Mouse (Mus musculus): ENCODE measurements around the gene Stpg4.

Stpg4 gene

DNA sequence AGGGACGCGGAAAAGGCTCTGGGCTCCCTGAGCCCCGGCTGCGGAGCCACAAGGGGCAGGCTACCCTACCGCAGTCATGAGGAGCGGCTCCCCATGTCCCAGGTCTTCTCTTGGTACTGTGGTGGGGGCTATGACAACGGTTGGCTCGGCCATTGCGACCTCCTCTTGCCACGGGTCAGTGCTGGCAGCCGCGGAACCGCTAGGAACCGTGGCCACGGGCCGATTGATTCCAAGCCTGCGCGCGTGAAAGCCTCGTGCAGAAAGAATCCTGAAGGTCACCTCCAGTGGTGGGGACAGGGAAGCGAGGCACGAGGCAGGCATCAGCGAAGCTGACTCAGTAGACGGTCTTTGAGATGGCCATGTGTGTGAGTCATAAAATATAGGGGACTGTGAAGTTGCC is at the start of gene Stpg4:
Gene Stpg4 (minus strand): TSS at position 231 of the 400 bp plus-strand sequence.
- no peak for DNase-seq

DNA sequence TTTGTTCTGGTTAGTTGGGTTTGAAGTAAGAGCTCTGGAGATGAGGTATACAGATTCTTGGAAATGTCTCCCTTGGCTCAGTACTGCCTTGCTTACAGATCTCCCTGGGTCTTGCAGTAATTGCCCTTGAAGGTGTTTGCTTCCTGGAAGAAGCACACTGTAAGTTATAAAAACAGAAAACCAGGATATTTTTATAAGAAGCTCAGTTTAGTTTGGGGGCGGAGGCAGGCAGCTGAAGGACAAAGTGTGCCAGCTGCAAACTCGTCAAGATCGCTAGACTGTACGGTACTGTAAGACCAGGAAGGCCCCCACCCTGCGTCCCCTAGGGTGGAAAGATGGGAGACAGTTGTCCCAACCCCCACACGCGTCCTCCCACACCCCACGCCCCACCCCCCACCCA is 47.8 kb upstream of the Stpg4 start:
- DNase-seq, result no peak

DNA sequence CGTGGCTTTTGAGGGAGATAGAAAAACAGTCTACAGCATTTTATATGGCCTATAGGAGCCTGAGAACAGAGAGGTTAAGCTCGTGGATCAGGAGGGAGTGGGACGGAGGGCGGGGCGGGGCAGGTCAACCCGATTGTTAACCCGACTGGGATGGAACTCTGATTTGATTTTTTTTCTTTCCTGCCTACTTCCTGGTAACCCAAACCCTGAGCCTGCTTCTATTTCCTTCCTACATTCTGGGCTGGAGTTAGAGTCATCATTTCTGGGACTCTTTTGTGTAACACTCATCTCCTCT is 46.9 kb upstream of the Stpg4 start:
- DNase-seq, result no peak

- DNase-seq, result no peak
These were observed 46.4 kb upstream of the Stpg4 start for GRCm38 (mm10) chr17:87473736-87474500.

DNA sequence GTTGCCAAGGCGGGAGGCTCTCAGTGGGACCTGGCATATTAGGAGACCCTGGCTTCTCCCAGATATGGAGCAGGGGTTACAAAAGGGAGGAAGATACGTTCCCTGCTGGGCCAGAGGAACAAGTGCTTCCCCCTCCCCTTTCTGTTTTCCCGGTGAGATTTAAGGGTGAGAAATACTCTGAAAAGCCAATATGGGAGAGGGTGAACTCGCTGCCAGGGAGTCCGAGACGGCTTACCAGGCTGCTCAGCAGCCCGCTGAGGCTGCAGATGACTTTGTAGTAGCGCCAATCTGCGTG is 45.8 kb upstream of the Stpg4 start:
- DNase-seq, result no peak

GRCm38 (mm10) chr17:87472879-87473278 is 45.3 kb upstream of the Stpg4 start:
- no peak for DNase-seq

GRCm38 (mm10) chr17:87471661-87472060 is 44.1 kb upstream of the Stpg4 start:
- no peak for DNase-seq

DNA sequence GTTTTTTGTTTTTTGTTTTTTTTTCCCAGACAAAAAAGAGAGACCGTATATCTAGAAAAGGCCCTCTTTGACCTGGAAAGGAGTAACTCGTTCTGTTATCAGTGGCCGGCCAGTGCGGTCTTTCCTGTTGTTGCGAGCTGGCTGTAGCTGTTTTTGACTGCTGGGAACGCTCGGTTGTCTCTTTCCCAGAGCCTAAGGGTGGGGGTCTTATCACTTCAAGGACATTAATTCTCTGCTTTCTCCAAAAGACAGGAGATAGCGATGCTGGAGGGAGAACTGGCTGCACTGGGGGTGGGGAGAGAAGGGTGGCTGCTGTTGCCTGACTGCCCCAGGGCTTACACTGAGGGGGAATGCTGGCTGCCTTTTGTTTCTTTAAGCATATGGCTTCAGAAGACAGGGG is 43.3 kb upstream of the Stpg4 start:
- no peak for DNase-seq

GRCm38 (mm10) chr17:87470282-87470681 is 42.7 kb upstream of the Stpg4 start:
- no peak for DNase-seq

DNA sequence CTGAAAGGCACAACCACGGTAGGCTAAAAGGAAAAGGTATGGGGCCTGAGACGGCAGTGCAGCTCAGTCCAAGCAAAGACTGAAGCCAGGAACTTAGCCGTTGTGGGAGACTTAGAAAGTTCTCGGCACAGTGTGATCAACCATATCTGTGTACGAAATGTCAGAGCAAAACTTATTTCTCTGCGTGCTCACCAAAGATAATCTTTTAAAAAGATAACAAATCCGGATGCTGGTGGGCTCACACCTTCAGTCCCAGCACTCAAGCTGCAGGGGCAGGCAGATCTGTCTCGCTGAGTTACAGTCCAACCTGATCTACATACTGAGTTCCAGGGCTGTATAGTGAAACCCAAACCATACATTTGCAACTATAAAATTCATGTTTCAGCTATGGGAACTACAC is 41.9 kb upstream of the Stpg4 start:
- no peak for DNase-seq

GRCm38 (mm10) chr17:87468616-87469015 is 41.1 kb upstream of the Stpg4 start:
- DNase-seq, result no peak

- no peak for DNase-seq
These were observed 34.0 kb upstream of the Stpg4 start for GRCm38 (mm10) chr17:87461499-87461896.

GRCm38 (mm10) chr17:87460669-87461498 is 33.3 kb upstream of the Stpg4 start:
- no peak for DNase-seq

DNA sequence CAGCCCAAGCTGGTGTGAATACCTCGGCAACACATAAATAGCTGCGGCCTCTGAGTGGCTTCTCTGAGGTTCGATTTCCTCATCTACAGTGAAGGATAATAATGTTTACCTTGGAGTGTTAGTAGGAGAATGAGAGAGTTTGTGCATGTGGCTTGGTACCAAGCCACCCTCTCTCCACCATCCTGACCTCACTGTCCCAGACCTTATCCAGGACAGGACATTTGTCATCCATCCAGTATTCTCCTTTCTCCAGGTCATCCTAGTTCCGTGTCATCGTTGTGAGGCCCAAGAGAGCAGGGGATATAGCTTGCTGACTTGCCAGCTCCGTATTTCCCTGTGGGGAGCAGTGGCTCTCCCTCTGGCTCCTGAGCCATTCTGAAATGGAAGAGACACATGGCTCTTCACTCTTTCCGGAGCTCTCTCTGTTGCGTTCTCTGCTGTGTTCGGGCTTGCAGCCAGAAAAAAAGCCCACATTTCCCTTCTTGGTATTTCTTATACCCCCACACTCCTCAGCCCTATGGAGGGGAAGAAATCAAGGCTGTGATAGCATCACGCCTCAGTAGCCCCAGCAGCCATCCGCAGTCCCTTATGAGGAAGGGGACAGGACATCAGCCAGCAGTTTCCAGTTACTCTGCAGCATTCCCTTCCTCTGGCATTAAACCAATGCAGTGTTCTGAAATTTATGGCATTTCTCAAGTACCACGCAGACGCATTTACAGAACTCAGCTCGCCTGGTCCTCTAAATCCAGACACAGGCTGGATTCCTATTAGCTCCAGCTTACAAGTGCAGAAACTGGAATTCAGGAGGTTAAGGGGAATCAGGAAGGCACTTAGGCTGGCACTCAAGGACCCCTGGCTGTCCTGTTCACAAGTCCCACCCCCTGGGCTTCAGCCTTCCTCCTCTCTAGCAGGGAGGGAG is 32.5 kb upstream of the Stpg4 start:
- DNase-seq, result no peak

GRCm38 (mm10) chr17:87458911-87459749 is 31.6 kb upstream of the Stpg4 start:
- DNase-seq, result no peak

- no peak for DNase-seq
These were observed 30.4 kb upstream of the Stpg4 start for GRCm38 (mm10) chr17:87457961-87458360.

DNA sequence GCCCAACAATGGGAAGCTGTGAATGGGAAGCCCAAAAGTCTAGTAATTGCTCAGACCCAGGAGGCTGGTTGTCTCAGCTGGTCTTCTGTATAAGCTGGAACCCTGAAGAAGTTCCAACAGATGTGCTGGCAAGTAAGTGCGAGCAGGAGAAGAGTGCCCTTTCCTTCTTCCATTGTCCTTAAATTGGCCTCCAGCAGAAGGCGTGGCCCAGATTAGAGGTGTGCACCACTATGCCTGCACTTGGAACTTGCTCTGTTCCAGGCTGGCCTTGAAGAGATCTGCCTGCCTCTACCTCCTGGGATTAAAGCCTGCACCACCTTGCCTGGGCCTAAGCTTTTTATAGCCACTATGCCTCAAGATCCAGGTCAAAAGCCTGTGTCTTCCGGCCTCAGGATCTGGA is 26.6 kb upstream of the Stpg4 start:
- no peak for DNase-seq

DNA sequence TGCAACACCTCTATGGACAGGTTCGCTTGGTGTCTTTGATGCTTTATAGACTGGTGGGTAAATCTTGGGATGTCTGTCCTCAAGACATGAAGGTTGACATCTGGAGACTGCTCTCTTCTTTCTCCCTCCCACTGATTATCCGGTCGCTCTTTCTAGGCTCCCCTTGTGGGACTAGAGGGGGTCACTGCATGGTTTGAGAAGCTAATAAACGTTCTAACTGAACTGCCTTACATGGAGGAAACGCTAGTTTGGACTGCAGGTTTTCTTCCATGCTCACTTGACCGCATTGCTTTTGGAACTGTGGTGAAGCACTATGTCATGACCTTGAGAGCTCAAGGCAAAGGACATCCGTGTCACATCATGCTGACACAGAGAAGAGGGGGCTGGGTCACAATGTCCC is 25.8 kb upstream of the Stpg4 start:
- DNase-seq, result no peak

GRCm38 (mm10) chr17:87448881-87449280 is 21.3 kb upstream of the Stpg4 start:
- no peak for DNase-seq

GRCm38 (mm10) chr17:87448339-87448738 is 20.8 kb upstream of the Stpg4 start:
- DNase-seq, result no peak

- DNase-seq, result peak; percentile 24
These were observed 20.2 kb upstream of the Stpg4 start for GRCm38 (mm10) chr17:87447612-87448200.
